Mouse (Mus musculus): ENCODE measurements around the gene Trim31. TPM values are rescaled to one million over a fixed set of nuclear protein-coding genes. Genes with fewer than 3 reads are reported as not detected.
"Not testable (repeated sequence)": the region's sequence is repeated elsewhere in the genome, so short reads cannot be mapped to it uniquely, and the experiment has no call there.

Gene Trim31
- total RNA-seq (2014; fragmentation: Nextera tagmentation) (not detected in 2 replicates), total RNA-seq (2017) (not detected in 2 replicates)

GRCm38 (mm10) chr17:36897552-36898205 is at the start of gene Trim31:
TSS of gene Trim31 (plus strand) at chr17:36898118.
- ATAC-seq (replicated peaks; ENCODE audit: poor library complexity, severe bottlenecking) = no peak

- no peak for ATAC-seq (replicated peaks; ENCODE audit: poor library complexity, severe bottlenecking)
Observed at GRCm38 (mm10) chr17:36848911-36849310, 49.0 kb upstream of the Trim31 start.

GRCm38 (mm10) chr17:36849992-36850391 is 47.9 kb upstream of the Trim31 start:
- no peak for ATAC-seq (replicated peaks; ENCODE audit: poor library complexity, severe bottlenecking)

GRCm38 (mm10) chr17:36851200-36851599 is 46.7 kb upstream of the Trim31 start:
- no peak for ATAC-seq (replicated peaks; ENCODE audit: poor library complexity, severe bottlenecking)

- ATAC-seq (replicated peaks; ENCODE audit: poor library complexity, severe bottlenecking) = no peak
Observed at GRCm38 (mm10) chr17:36851627-36852026, 46.3 kb upstream of the Trim31 start.

GRCm38 (mm10) chr17:36855484-36855883 is 42.4 kb upstream of the Trim31 start:
- ATAC-seq (replicated peaks; ENCODE audit: poor library complexity, severe bottlenecking) = no peak

- ATAC-seq (replicated peaks; ENCODE audit: poor library complexity, severe bottlenecking) = no peak
Observed at GRCm38 (mm10) chr17:36856236-36856635, 41.7 kb upstream of the Trim31 start.

GRCm38 (mm10) chr17:36858181-36858580 is 39.7 kb upstream of the Trim31 start:
- ATAC-seq (replicated peaks; ENCODE audit: poor library complexity, severe bottlenecking) = no peak

GRCm38 (mm10) chr17:36861680-36862079 is 36.2 kb upstream of the Trim31 start:
- no peak for ATAC-seq (replicated peaks; ENCODE audit: poor library complexity, severe bottlenecking)

GRCm38 (mm10) chr17:36866719-36867527 is 31.0 kb upstream of the Trim31 start, which contains the start of gene Trim15:
TSS of gene Trim15 (minus strand) at chr17:36867210.
- peak; percentile 35; the same call in 1 of the 2 replicates for ATAC-seq (replicated peaks; ENCODE audit: poor library complexity, severe bottlenecking)

- ATAC-seq (replicated peaks; ENCODE audit: poor library complexity, severe bottlenecking) = no peak
Observed at GRCm38 (mm10) chr17:36868836-36869235, 29.1 kb upstream of the Trim31 start.

GRCm38 (mm10) chr17:36869284-36869954 is 28.5 kb upstream of the Trim31 start, which contains the start of gene Trim10:
TSS of gene Trim10 (plus strand) at chr17:36869574.
- no peak for ATAC-seq (replicated peaks; ENCODE audit: poor library complexity, severe bottlenecking)

- ATAC-seq (replicated peaks; ENCODE audit: poor library complexity, severe bottlenecking) = no peak
Observed at GRCm38 (mm10) chr17:36869955-36870810, 27.7 kb upstream of the Trim31 start.

- no peak for ATAC-seq (replicated peaks; ENCODE audit: poor library complexity, severe bottlenecking)
Observed at GRCm38 (mm10) chr17:36874636-36875035, 23.3 kb upstream of the Trim31 start.

GRCm38 (mm10) chr17:36883350-36883749 is 14.6 kb upstream of the Trim31 start:
- no peak for ATAC-seq (replicated peaks; ENCODE audit: poor library complexity, severe bottlenecking)

GRCm38 (mm10) chr17:36885132-36885790 is 12.7 kb upstream of the Trim31 start:
- ATAC-seq (replicated peaks; ENCODE audit: poor library complexity, severe bottlenecking) = no peak

GRCm38 (mm10) chr17:36890073-36890903 is 7.6 kb upstream of the Trim31 start, which contains the start of gene Trim40:
TSS of gene Trim40 (minus strand) at chr17:36890123.
- no peak for ATAC-seq (replicated peaks; ENCODE audit: poor library complexity, severe bottlenecking)

- ATAC-seq (replicated peaks; ENCODE audit: poor library complexity, severe bottlenecking) = not testable (repeated sequence)
Observed at GRCm38 (mm10) chr17:36891496-36891895, 6.4 kb upstream of the Trim31 start.

Data from granulocyte monocyte progenitor cell, adult 5-6 weeks (primary cell).